Mouse (Mus musculus) lung, embryonic 16.5 days (tissue): ENCODE measurements at regions not wholly inside any gene's neighbourhood (a gene's known extent, or its start where the extent isn't known, plus 50 kb on each side); places are given as distances from the start of the nearest gene placed in this dataset.
A peak's percentile ranks its signal among the peaks of the same experiment; 100 is the strongest.

Experiments
- ATAC-seq: fragments of 200-750 bp; cut with Nextera tagmentation; 2 replicates; pipeline ENCODE4 v1.8.0; 2017; ENCODE audit warnings: low read depth, mild to moderate bottlenecking, moderate library complexity
- H3K27ac ChIP-seq: fragments of 300-500 bp; sonication (generic); 2 replicates; pipeline ENCODE4 v1.5.1; 2014; ENCODE audit warnings: mild to moderate bottlenecking, control low read depth, low read length
- H3K27me3 ChIP-seq: fragments of 300-500 bp; sonication (generic); 2 replicates; pipeline ENCODE4 v1.6.1; 2014; ENCODE audit warnings: low read depth, low read length, mixed read lengths; ENCODE audit not compliant: control insufficient read depth, insufficient read depth
- H3K36me3 ChIP-seq: fragments of 300-500 bp; sonication (generic); 2 replicates; pipeline ENCODE4 v1.6.1; 2014; ENCODE audit warnings: low read length; ENCODE audit not compliant: control insufficient read depth, insufficient read depth
- H3K4me1 ChIP-seq: fragments of 300-500 bp; sonication (generic); replicated peaks from 2 replicates; pipeline ENCODE4 v1.6.1; 2014; ENCODE audit warnings: low read length, mixed read lengths; ENCODE audit not compliant: control insufficient read depth, insufficient read depth
- H3K4me2 ChIP-seq: fragments of 300-500 bp; sonication (generic); 2 replicates; pipeline ENCODE4 v1.6.1; 2014; ENCODE audit warnings: low read depth, low read length, control low read depth
- H3K4me3 ChIP-seq: fragments of 300-500 bp; sonication (generic); 2 replicates; pipeline ENCODE4 v1.5.1; 2014; ENCODE audit warnings: mild to moderate bottlenecking, low read length, control low read depth
- H3K9ac ChIP-seq: fragments of 300-500 bp; sonication (generic); 2 replicates; pipeline ENCODE4 v1.6.1; 2014; ENCODE audit warnings: low read length, control low read depth
- H3K9me3 ChIP-seq: fragments of 300-500 bp; sonication (generic); 2 replicates; pipeline ENCODE4 v1.6.1; 2016; ENCODE audit warnings: low read length; ENCODE audit not compliant: control insufficient read depth
- WGBS: fragments of 180-500 bp; shearing (Covaris S2); extraction: QIAGEN DNeasy Blood & Tissue Kit; methylation state at CpG from one replicate; pipeline ENCODE4 v1.1.7; 2014; 5-methylcytosine and 5-hydroxymethylcytosine counted together

- peak; percentile 49; the same call in 1 of the 2 replicates for ATAC-seq
- no peak overlapping the region for H3K4me2 ChIP-seq
- no peaks in the 10 kb centered on the region for H3K36me3 ChIP-seq
- no peaks in the 10 kb centered on the region for H3K9me3 ChIP-seq
- no peak overlapping the region for H3K9ac ChIP-seq
- no peak overlapping the region for H3K4me3 ChIP-seq
- no peaks in the 10 kb centered on the region for H3K27me3 ChIP-seq
- no peaks in the 10 kb centered on the region; the same call in 1 of the 2 replicates for H3K4me1 ChIP-seq
- 63% methylated on average over 11 of the region's 11 CpGs for WGBS
- H3K27ac ChIP-seq = no peak overlapping the region
Observed at GRCm38 (mm10) chr3:41462953-41463644, 92.4 kb upstream of the Jade1 start.

GRCm38 (mm10) chr3:41460131-41460530 lies 95.4 kb upstream of the Jade1 start:
- Histone ChIP-seq H3K4me1 (no peaks in the 10 kb centered on the region; the same call in 1 of the 2 replicates), H3K27me3 (no peaks in the 10 kb centered on the region), H3K9me3 (no peaks in the 10 kb centered on the region), H3K9ac (no peak overlapping the region), H3K4me3 (no peak overlapping the region), H3K4me2 (no peak overlapping the region), H3K27ac (no peak overlapping the region), H3K36me3 (no peaks in the 10 kb centered on the region)
- 92% methylated on average over 4 of the region's 4 CpGs for WGBS
- no peak for ATAC-seq

GRCm38 (mm10) chr3:41458156-41458555 lies 97.4 kb upstream of the Jade1 start:
- 91% methylated on average over 6 of the region's 6 CpGs for WGBS
- H3K4me1 ChIP-seq = no peaks in the 10 kb centered on the region; the same call in 1 of the 2 replicates
- no peaks in the 10 kb centered on the region for H3K9me3 ChIP-seq
- H3K36me3 ChIP-seq = no peaks in the 10 kb centered on the region
- H3K4me2 ChIP-seq = no peak overlapping the region
- H3K9ac ChIP-seq = no peak overlapping the region
- no peaks in the 10 kb centered on the region for H3K27me3 ChIP-seq
- no peak overlapping the region for H3K27ac ChIP-seq
- no peak overlapping the region for H3K4me3 ChIP-seq
- ATAC-seq = no peak

GRCm38 (mm10) chr3:41453525-41453924 lies 102.0 kb upstream of the Jade1 start:
- H3K4me3 ChIP-seq = no peak overlapping the region
- no peaks in the 10 kb centered on the region for H3K27me3 ChIP-seq
- no peaks in the 10 kb centered on the region for H3K36me3 ChIP-seq
- H3K4me2 ChIP-seq = no peak overlapping the region
- H3K4me1 ChIP-seq = no peaks in the 10 kb centered on the region
- H3K27ac ChIP-seq = no peak overlapping the region
- no peak overlapping the region for H3K9ac ChIP-seq
- H3K9me3 ChIP-seq = no peaks in the 10 kb centered on the region
- WGBS = 65% methylated on average over 3 of the region's 3 CpGs
- ATAC-seq = no peak

- WGBS = 17% methylated on average over 3 of the region's 3 CpGs
- Histone ChIP-seq H3K4me1 (no peaks in the 10 kb centered on the region), H3K36me3 (no peaks in the 10 kb centered on the region), H3K4me2 (no peak overlapping the region), H3K9ac (no peak overlapping the region), H3K9me3 (no peaks in the 10 kb centered on the region; the same call in 1 of the 2 replicates), H3K27me3 (no peaks in the 10 kb centered on the region), H3K4me3 (no peak overlapping the region), H3K27ac (no peak overlapping the region)
- no peak for ATAC-seq
Observed at GRCm38 (mm10) chr3:41452716-41453090, 102.8 kb upstream of the Jade1 start.

GRCm38 (mm10) chr3:41452020-41452715 lies 103.4 kb upstream of the Jade1 start:
- WGBS = 41% methylated on average over 3 of the region's 3 CpGs
- Histone ChIP-seq H3K4me1 (no peaks in the 10 kb centered on the region), H3K36me3 (no peaks in the 10 kb centered on the region), H3K27ac (no peak overlapping the region), H3K9me3 (no peaks in the 10 kb centered on the region; the same call in 1 of the 2 replicates), H3K4me3 (no peak overlapping the region), H3K4me2 (no peak overlapping the region), H3K9ac (no peak overlapping the region), H3K27me3 (no peaks in the 10 kb centered on the region)
- ATAC-seq = no peak

GRCm38 (mm10) chr3:41450696-41451095 lies 104.8 kb upstream of the Jade1 start:
- WGBS = 30% methylated on average over 1 of the region's 1 CpGs
- Histone ChIP-seq H3K27ac (no peak overlapping the region), H3K9me3 (no peaks in the 10 kb centered on the region; the same call in 1 of the 2 replicates), H3K4me3 (no peak overlapping the region), H3K4me1 (no peaks in the 10 kb centered on the region), H3K36me3 (no peaks in the 10 kb centered on the region), H3K27me3 (no peaks in the 10 kb centered on the region), H3K9ac (no peak overlapping the region), H3K4me2 (no peak overlapping the region)
- no peak for ATAC-seq

GRCm38 (mm10) chr3:41444243-41444753 lies 111.2 kb upstream of the Jade1 start:
- Histone ChIP-seq H3K4me2 (no peak overlapping the region), H3K4me1 (no peaks in the 10 kb centered on the region), H3K36me3 (no peaks in the 10 kb centered on the region), H3K9ac (no peak overlapping the region), H3K4me3 (no peak overlapping the region), H3K9me3 (no peaks in the 10 kb centered on the region; the same call in 1 of the 2 replicates), H3K27ac (no peak overlapping the region), H3K27me3 (no peaks in the 10 kb centered on the region)
- no peak for ATAC-seq
- WGBS = 87% methylated on average over 9 of the region's 9 CpGs

- H3K27me3 ChIP-seq = no peaks in the 10 kb centered on the region
- WGBS = 84% methylated on average over 8 of the region's 8 CpGs
- H3K27ac ChIP-seq = no peak overlapping the region
- H3K4me2 ChIP-seq = no peak overlapping the region
- H3K4me3 ChIP-seq = no peak overlapping the region
- ATAC-seq = no peak
- no peaks in the 10 kb centered on the region for H3K9me3 ChIP-seq
- no peaks in the 10 kb centered on the region for H3K4me1 ChIP-seq
- H3K36me3 ChIP-seq = no peaks in the 10 kb centered on the region
- no peak overlapping the region for H3K9ac ChIP-seq
Observed at GRCm38 (mm10) chr3:41436238-41436637, 119.3 kb upstream of the Jade1 start.
